Mouse (Mus musculus) lung, adult 2 months (tissue): ENCODE results near the gene Slc24a4. TPM values are rescaled to one million over a fixed set of nuclear protein-coding genes. Genes with fewer than 3 reads are reported as not detected.

Experiments
- DNase-seq: peaks from one replicate; pipeline ENCODE4 v3.0.0; 2022
- H3K4me1 ChIP-seq: fragments of 200-500 bp; 2 replicates; pipeline ENCODE4 v1.6.1; 2011; ENCODE audit warnings: low read length; ENCODE audit not compliant: control insufficient read depth, insufficient read depth
- H3K4me3 ChIP-seq: fragments of 200-500 bp; replicated peaks from 2 replicates; pipeline ENCODE3; 2011; ENCODE audit warnings: low read depth, mild to moderate bottlenecking, control low read depth, low read length; ENCODE audit errors: extremely low read depth
- CTCF ChIP-seq: fragments of 200-500 bp; IDR thresholded peaks from 2 replicates; pipeline ENCODE4 v1.5.1; 2011; ENCODE audit warnings: mild to moderate bottlenecking, low read length, control low read depth; ENCODE audit not compliant: insufficient read depth
- POLR2A ChIP-seq: fragments of 200-500 bp; IDR thresholded peaks from 2 replicates; pipeline ENCODE4 v1.6.1; 2011; ENCODE audit warnings: low read depth, mild to moderate bottlenecking, control low read depth, low read length, borderline replicate concordance; ENCODE audit errors: extremely low read depth
- WGBS: fragments of 180-500 bp; shearing (Covaris S2); methylation state at CpG from one replicate; pipeline ENCODE4 v1.1.7; 2018; 5-methylcytosine and 5-hydroxymethylcytosine counted together
- polyA plus RNA-seq: library from polyadenylated mRNA; depleted of rRNA; stranded (reverse); fragments of >200 nt; gene quantifications from 2 replicates; pipeline ENCODE4 v1.2.3, GENCODE M21; 2012

Gene Slc24a4
- polyA plus RNA-seq, 1 experiment, result 20.2 TPM

- Histone ChIP-seq H3K4me1 (peaks cover 14% of the 10 kb centered on the region), H3K4me3 (no peak overlapping the region)
- TF ChIP-seq POLR2A (no peak), CTCF (no peak)
- WGBS, result 91% methylated on average over 7 of the region's 7 CpGs
- no peak for DNase-seq
These were observed 25.3 kb downstream of the Slc24a4 start for GRCm38 (mm10) chr12:102153796-102154195.

GRCm38 (mm10) chr12:102154815-102155214 lies 26.3 kb downstream of the Slc24a4 start:
- 41% methylated on average over 1 of the region's 1 CpGs for WGBS
- no peak for TF ChIP-seq POLR2A
- no peak for TF ChIP-seq CTCF
- Histone ChIP-seq H3K4me1 (peaks cover 14% of the 10 kb centered on the region), H3K4me3 (no peak overlapping the region)
- no peak for DNase-seq

GRCm38 (mm10) chr12:102164632-102165031 lies 36.1 kb downstream of the Slc24a4 start:
- no peak for TF ChIP-seq POLR2A
- no peak for DNase-seq
- H3K4me1 ChIP-seq, result peaks cover 19% of the 10 kb centered on the region
- H3K4me3 ChIP-seq, result no peak overlapping the region
- WGBS, result 61% methylated on average over 7 of the region's 7 CpGs

- TF ChIP-seq POLR2A, result peak; percentile 33; the same call in 1 of the 2 replicates
- no peak for TF ChIP-seq CTCF
- H3K4me1 ChIP-seq, result peaks cover 22% of the 10 kb centered on the region
- WGBS, result 34% methylated on average over 5 of the region's 5 CpGs
- DNase-seq, result no peak
- H3K4me3 ChIP-seq, result no peak overlapping the region
These were observed 38.2 kb downstream of the Slc24a4 start for GRCm38 (mm10) chr12:102166691-102167261.

GRCm38 (mm10) chr12:102167302-102167701 lies 38.8 kb downstream of the Slc24a4 start:
- WGBS, result 47% methylated on average over 5 of the region's 5 CpGs
- peaks cover 22% of the 10 kb centered on the region for H3K4me1 ChIP-seq
- no peak overlapping the region for H3K4me3 ChIP-seq
- no peak for TF ChIP-seq POLR2A
- TF ChIP-seq CTCF, result no peak
- DNase-seq, result no peak

- Histone ChIP-seq H3K4me3 (no peak overlapping the region), H3K4me1 (peaks cover 7% of the 10 kb centered on the region)
- no peak for TF ChIP-seq CTCF
- TF ChIP-seq POLR2A, result no peak
- no peak for DNase-seq
- WGBS, result 86% methylated on average over 11 of the region's 11 CpGs
These were observed 44.2 kb downstream of the Slc24a4 start for GRCm38 (mm10) chr12:102172746-102173145.

- peaks cover 4% of the 10 kb centered on the region for H3K4me1 ChIP-seq
- DNase-seq, result no peak
- WGBS, result 93% methylated on average over 5 of the region's 5 CpGs
- TF ChIP-seq POLR2A (no peak), CTCF (peak; percentile 49)
- H3K4me3 ChIP-seq, result no peak overlapping the region
These were observed 44.8 kb downstream of the Slc24a4 start for GRCm38 (mm10) chr12:102173345-102173744.

GRCm38 (mm10) chr12:102180371-102181074 lies 52.0 kb downstream of the Slc24a4 start:
- WGBS, result 60% methylated on average over 18 of the region's 18 CpGs

GRCm38 (mm10) chr12:102181799-102182357 lies 53.3 kb downstream of the Slc24a4 start:
- Histone ChIP-seq H3K4me1 (peaks cover 11% of the 10 kb centered on the region), H3K4me3 (no peak overlapping the region)
- TF ChIP-seq CTCF, result peak; percentile 93
- no peak for TF ChIP-seq POLR2A
- peak; percentile 84 for DNase-seq
- 42% methylated on average over 5 of the region's 5 CpGs for WGBS

More at GRCm38 (mm10) chr12:102180371-102181074, 52.0 kb downstream of the Slc24a4 start:
- Histone ChIP-seq H3K4me3 (no peak overlapping the region), H3K4me1 (peaks cover 11% of the 10 kb centered on the region)
- DNase-seq, result peak; percentile 36
- TF ChIP-seq POLR2A (no peak), CTCF (no peak)
